Mouse (Mus musculus) stomach, postnatal 0 days (tissue): ENCODE data around the gene Appl2. TPM values are rescaled to one million over a fixed set of nuclear protein-coding genes. Genes with fewer than 3 reads are reported as not detected.

Experiments used
- ATAC-seq: fragments of 200-750 bp; cut with Nextera tagmentation; 2 replicates; pipeline ENCODE4 v1.8.0; 2017; ENCODE audit not compliant: low FRiP score, low TSS enrichment
- DNase-seq: peaks from one replicate; pipeline ENCODE4 v3.0.0-alpha.2; 2016; ENCODE audit warnings: low spot score
- H3K27ac ChIP-seq: fragments of 300-500 bp; sonication (generic); replicated peaks from 2 replicates; pipeline ENCODE4 v1.5.1; 2014; ENCODE audit warnings: mild to moderate bottlenecking, control low read depth
- H3K27me3 ChIP-seq: fragments of 300-500 bp; sonication (generic); 2 replicates; pipeline ENCODE4 v1.6.1; 2014; ENCODE audit warnings: low read length; ENCODE audit not compliant: control insufficient read depth, insufficient read depth
- H3K36me3 ChIP-seq: fragments of 300-500 bp; sonication (generic); 2 replicates; pipeline ENCODE4 v1.6.1; 2014; ENCODE audit warnings: low read length, mixed read lengths; ENCODE audit not compliant: control insufficient read depth, insufficient read depth
- H3K4me1 ChIP-seq: fragments of 300-500 bp; sonication (generic); replicated peaks from 2 replicates; pipeline ENCODE4 v1.6.1; 2014; ENCODE audit warnings: antibody characterized with exemption; ENCODE audit not compliant: control insufficient read depth, insufficient read depth
- H3K4me2 ChIP-seq: fragments of 300-500 bp; sonication (generic); replicated peaks from 2 replicates; pipeline ENCODE4 v1.6.1; 2014; ENCODE audit warnings: low read depth, mild to moderate bottlenecking, control low read depth, moderate library complexity
- H3K4me3 ChIP-seq: fragments of 300-500 bp; sonication (generic); 2 replicates; pipeline ENCODE4 v1.5.1; 2014; ENCODE audit warnings: low read depth, low read length, control low read depth
- H3K9ac ChIP-seq: fragments of 300-500 bp; sonication (generic); 2 replicates; pipeline ENCODE4 v1.6.1; 2014; ENCODE audit warnings: mild to moderate bottlenecking, low read length, control low read depth, mixed read lengths
- H3K9me3 ChIP-seq: fragments of 300-500 bp; sonication (generic); 2 replicates; pipeline ENCODE4 v1.6.1; 2016; ENCODE audit warnings: low read length; ENCODE audit not compliant: control insufficient read depth
- CTCF ChIP-seq: IDR thresholded peaks from 2 replicates; pipeline ENCODE4 v1.5.1; 2016; ENCODE audit warnings: antibody characterized with exemption, low read depth, mild to moderate bottlenecking, moderate library complexity
- EP300 ChIP-seq: optimal IDR thresholded peaks from 2 replicates; pipeline ENCODE3; 2016; ENCODE audit warnings: antibody characterized with exemption
- WGBS: fragments of 180-500 bp; shearing (Covaris S2); extraction: QIAGEN DNeasy Blood & Tissue Kit; methylation state at CpG from one replicate; pipeline ENCODE4 v1.1.7; 2014; 5-methylcytosine and 5-hydroxymethylcytosine counted together
- polyA plus RNA-seq: library from polyadenylated mRNA; unstranded; fragments of >200 nt; fragmentation: Nextera tagmentation; extraction: Ambion mirVana; gene quantifications from 2 replicates; pipeline ENCODE4 v1.2.1, GENCODE M21; 2015

The Appl2 gene
- polyA plus RNA-seq, 1 experiment from 2014 or later = 34.3 TPM

- Histone ChIP-seq H3K9ac (no peak overlapping the region), H3K36me3 (peaks cover 33% of the 10 kb centered on the region), H3K4me3 (no peak overlapping the region), H3K27ac (no peak overlapping the region), H3K4me2 (no peak overlapping the region), H3K27me3 (no peaks in the 10 kb centered on the region), H3K4me1 (no peaks in the 10 kb centered on the region), H3K9me3 (no peaks in the 10 kb centered on the region)
- WGBS = 88% methylated on average over 7 of the region's 7 CpGs
- TF ChIP-seq EP300 = no peak
- no peak for DNase-seq
- ATAC-seq = no peak
Observed at GRCm38 (mm10) chr10:83592616-83593015, 55.9 kb downstream of the Appl2 start.

- peaks cover 39% of the 10 kb centered on the region for H3K36me3 ChIP-seq
Observed at GRCm38 (mm10) chr10:83590801-83591200, 57.7 kb downstream of the Appl2 start.

GRCm38 (mm10) chr10:83565449-83566441 is 82.8 kb downstream of the Appl2 start:
- WGBS = 94% methylated on average over 7 of the region's 7 CpGs
- Histone ChIP-seq H3K4me2 (no peak overlapping the region), H3K9me3 (no peaks in the 10 kb centered on the region), H3K4me3 (no peak overlapping the region), H3K4me1 (no peaks in the 10 kb centered on the region), H3K36me3 (peaks cover 12% of the 10 kb centered on the region), H3K9ac (no peak overlapping the region), H3K27ac (no peak overlapping the region), H3K27me3 (no peaks in the 10 kb centered on the region)
- ATAC-seq (no peak), DNase-seq (no peak)
- no peak for TF ChIP-seq EP300
- peak; percentile 37 for TF ChIP-seq CTCF

More at GRCm38 (mm10) chr10:83590801-83591200, 57.7 kb downstream of the Appl2 start:
- H3K27me3 ChIP-seq = no peaks in the 10 kb centered on the region
- no peak overlapping the region for H3K27ac ChIP-seq
- no peak overlapping the region for H3K4me3 ChIP-seq
- WGBS = 75% methylated on average over 6 of the region's 6 CpGs
- no peak overlapping the region for H3K4me2 ChIP-seq
- no peak overlapping the region for H3K9ac ChIP-seq
- no peak for TF ChIP-seq EP300
- no peak for TF ChIP-seq CTCF
- H3K4me1 ChIP-seq = no peaks in the 10 kb centered on the region
- no peak for ATAC-seq
- DNase-seq = no peak
- H3K9me3 ChIP-seq = no peaks in the 10 kb centered on the region

GRCm38 (mm10) chr10:83563005-83563404 is 85.5 kb downstream of the Appl2 start:
- Histone ChIP-seq H3K4me2 (no peak overlapping the region), H3K9me3 (no peaks in the 10 kb centered on the region), H3K9ac (no peak overlapping the region), H3K27me3 (no peaks in the 10 kb centered on the region), H3K36me3 (peaks cover 17% of the 10 kb centered on the region), H3K4me1 (no peaks in the 10 kb centered on the region), H3K27ac (no peak overlapping the region), H3K4me3 (no peak overlapping the region)
- no peak for TF ChIP-seq CTCF
- TF ChIP-seq EP300 = no peak
- ATAC-seq (no peak), DNase-seq (no peak)

Other genes starting within 250 kb of the Appl2 start
- gene Aldh1l2, start 114.6 kb downstream of the Appl2 start, polyA plus RNA-seq = 0.88 and 1.2 TPM in 2 replicates
- gene Washc4, start 105.0 kb downstream of the Appl2 start, polyA plus RNA-seq = 16.6 and 18.7 TPM in 2 replicates
- 8.7 and 11.7 TPM in 2 replicates for gene 1500009L16Rik, start 74.1 kb upstream of the Appl2 start, polyA plus RNA-seq